Mouse (Mus musculus): ENCODE measurements at regions not wholly inside any gene's neighbourhood (a gene's known extent, or its start where the extent isn't known, plus 50 kb on each side); places are given as distances from the start of the nearest gene placed in this dataset.

DNA sequence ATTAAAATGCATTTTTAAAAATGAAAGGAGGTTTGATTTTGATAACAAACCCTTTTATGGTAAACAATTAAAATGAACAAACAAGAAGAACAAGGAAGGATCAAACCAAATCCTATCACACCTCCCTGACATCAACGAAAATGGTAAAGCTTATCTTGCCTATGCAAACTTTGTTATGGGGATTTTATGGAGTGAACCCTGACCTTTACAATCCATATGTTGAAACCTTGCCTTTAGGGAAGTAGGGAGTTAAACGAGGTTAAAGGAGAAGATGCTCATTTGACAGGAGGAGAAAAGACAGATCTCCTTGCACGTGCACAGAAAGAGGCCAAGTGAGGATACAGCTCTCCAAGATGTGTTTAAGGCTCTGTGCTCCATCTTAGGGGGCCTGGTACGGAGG lies 379.5 kb upstream of the Dab2 start:
- Histone ChIP-seq H3K4me1 (ENCODE audit: control insufficient read depth in 1 of 2, insufficient read depth in 2 of 2, low read length in 2 of 2) (no peaks in the 10 kb centered on the region), H3K27me3 (ENCODE audit: control insufficient read depth in 1 of 2, insufficient read depth in 2 of 2, low read length in 2 of 2) (no peaks in the 10 kb centered on the region; a peak in 1 of 4 replicates), H3K9ac (ENCODE audit: control insufficient read depth, low read depth, low read length, poor library complexity, severe bottlenecking) (no peak overlapping the region), H3K27ac (ENCODE audit: control insufficient read depth, low read depth, low read length) (no peak overlapping the region), H3K36me3 (ENCODE audit: control insufficient read depth in 1 of 2, insufficient read depth in 2 of 2, low read length in 2 of 2) (no peaks in the 10 kb centered on the region), H3K79me2 (ENCODE audit: control insufficient read depth, insufficient read depth, low read length, poor library complexity) (no peaks in the 10 kb centered on the region), H3K4me3 (ENCODE audit: control insufficient read depth in 1 of 2, insufficient read depth in 1 of 2, low read depth in 2 of 2, low read length in 2 of 2) (no peak overlapping the region), H3K9me3 (replicated peaks; ENCODE audit: insufficient read depth, low read length) (no peaks in the 10 kb centered on the region)
- TF ChIP-seq E2F4 (IDR thresholded peaks at IDR 0.05; ENCODE audit: borderline replicate concordance, low read depth, low read length) (no peak), MAZ (IDR thresholded peaks at IDR 0.05; ENCODE audit: low read depth, low read length) (no peak), TAL1 (IDR thresholded peaks at IDR 0.05; ENCODE audit: low read length) (no peak), USF2 (IDR thresholded peaks at IDR 0.05; ENCODE audit: borderline replicate concordance in 1 of 2, insufficient read depth in 1 of 2, low read depth in 1 of 2, low read length in 2 of 2) (no peak), NRF1 (IDR thresholded peaks at IDR 0.05; ENCODE audit: insufficient read depth, low read depth, low read length, poor library complexity, severe bottlenecking) (no peak), MXI1 (IDR thresholded peaks at IDR 0.05; ENCODE audit: low read depth, low read length) (no peak), JUND (IDR thresholded peaks at IDR 0.05; ENCODE audit: low read depth, low read length) (no peak), TBP (IDR thresholded peaks at IDR 0.05; ENCODE audit: low read depth, low read length) (no peak), RCOR1 (IDR thresholded peaks at IDR 0.05; ENCODE audit: low read depth, low read length) (no peak), GABPA (IDR thresholded peaks at IDR 0.05; ENCODE audit: low read depth, low read length) (no peak), ZKSCAN1 (IDR thresholded peaks at IDR 0.05; ENCODE audit: low read depth, low read length) (no peak), MAFK (IDR thresholded peaks at IDR 0.05; ENCODE audit: borderline replicate concordance, low read depth, low read length) (no peak), USF1 (IDR thresholded peaks at IDR 0.05; ENCODE audit: low read depth, low read length) (no peak), POLR2A (IDR thresholded peaks at IDR 0.05; ENCODE audit: control insufficient read depth in 1 of 2, insufficient read depth in 1 of 2, low read depth in 1 of 2, low read length in 2 of 2, poor library complexity in 1 of 2) (no peak), MEF2A (IDR thresholded peaks at IDR 0.05; ENCODE audit: extremely low read depth, insufficient replicate concordance, low read depth, low read length, poor library complexity, severe bottlenecking) (no peak), MYC (IDR thresholded peaks at IDR 0.05; ENCODE audit: low read depth, low read length) (no peak), MYB (IDR thresholded peaks at IDR 0.05; ENCODE audit: low read depth, low read length) (no peak)
- no peak for DNase-seq (ENCODE audit: low read depth, low spot score)

DNA sequence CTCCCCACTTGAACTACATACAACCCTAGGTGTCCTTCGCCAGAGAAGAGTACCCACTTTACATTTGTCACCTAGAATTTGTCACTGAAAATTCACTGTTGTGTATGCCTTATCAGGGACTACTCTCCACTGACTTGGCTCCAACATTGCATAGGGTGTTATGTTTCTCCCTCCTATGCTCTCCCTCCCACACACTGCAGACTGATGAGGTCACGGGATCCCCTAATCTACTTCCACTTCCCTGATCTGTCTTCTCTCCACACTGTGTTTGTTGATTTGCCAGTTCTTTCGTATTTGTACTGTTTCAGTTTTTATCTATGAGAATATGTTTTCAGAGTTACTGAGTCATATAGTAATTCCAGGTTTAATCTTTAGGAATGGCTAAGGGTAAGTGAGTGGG lies 371.8 kb upstream of the Dab2 start:
- Histone ChIP-seq H3K9me3 (replicated peaks; ENCODE audit: insufficient read depth, low read length) (no peaks in the 10 kb centered on the region), H3K9ac (ENCODE audit: control insufficient read depth, low read depth, low read length, poor library complexity, severe bottlenecking) (no peak overlapping the region), H3K79me2 (ENCODE audit: control insufficient read depth, insufficient read depth, low read length, poor library complexity) (no peaks in the 10 kb centered on the region), H3K27ac (ENCODE audit: control insufficient read depth, low read depth, low read length) (no peak overlapping the region), H3K27me3 (ENCODE audit: control insufficient read depth in 1 of 2, insufficient read depth in 2 of 2, low read length in 2 of 2) (peaks cover 0 to 2% of the 10 kb centered on the region in 2 experiments; a peak in 2 of 4 replicates), H3K36me3 (ENCODE audit: control insufficient read depth in 1 of 2, insufficient read depth in 2 of 2, low read length in 2 of 2) (no peaks in the 10 kb centered on the region), H3K4me1 (ENCODE audit: control insufficient read depth in 1 of 2, insufficient read depth in 2 of 2, low read length in 2 of 2) (no peaks in the 10 kb centered on the region), H3K4me3 (ENCODE audit: control insufficient read depth in 1 of 2, insufficient read depth in 1 of 2, low read depth in 2 of 2, low read length in 2 of 2) (no peak overlapping the region)
- TF ChIP-seq ZNF384 (IDR thresholded peaks at IDR 0.05; ENCODE audit: low read depth, low read length) (no peak), JUND (IDR thresholded peaks at IDR 0.05; ENCODE audit: low read depth, low read length) (no peak), ZKSCAN1 (IDR thresholded peaks at IDR 0.05; ENCODE audit: low read depth, low read length) (no peak), EP300 (IDR thresholded peaks at IDR 0.05; ENCODE audit: low read depth in 1 of 2, low read length in 2 of 2) (0 out of 4 replicates have a peak, but pooled peaks of 1 of the 2 experiments have one; percentile 10), USF1 (IDR thresholded peaks at IDR 0.05; ENCODE audit: low read depth, low read length) (0 out of 2 replicates have a peak, but pooled peaks have one; percentile 12), HCFC1 (IDR thresholded peaks at IDR 0.05; ENCODE audit: low read depth, low read length) (no peak)
- DNase-seq (ENCODE audit: low read depth, low spot score), result peak; percentile 41

Measured in MEL (cell line).